Mouse (Mus musculus) layer of hippocampus, adult 2 months (tissue): ENCODE data around the gene Rps19bp1. TPM values are rescaled to one million over a fixed set of nuclear protein-coding genes. Genes with fewer than 3 reads are reported as not detected.

ENCODE experiments used
- DNase-seq, 2 experiments: peaks; one replicate each; pipeline ENCODE4 v3.0.0; 2022; ENCODE audit warnings: low spot score in 2 of 2
- H3K27ac ChIP-seq: fragments of 200-600 bp; 2 replicates; pipeline ENCODE4 v1.8.1; 2022
- H3K4me3 ChIP-seq: fragments of 200-600 bp; 2 replicates; pipeline ENCODE4 v1.8.1; 2022; ENCODE audit warnings: mild to moderate bottlenecking
- CTCF ChIP-seq: fragments of 200-600 bp; conservative IDR thresholded peaks from 2 replicates; pipeline ENCODE4 v1.8.1; 2022; ENCODE audit warnings: antibody characterized with exemption, mild to moderate bottlenecking, moderate library complexity
- total RNA-seq, 2 experiments: library from RNA; stranded (reverse); gene quantifications; 2 replicates each; pipeline ENCODE4 v1.2.3; 2021

Rps19bp1 gene
- total RNA-seq, 2 experiments from 2014 or later: 32.5 to 37.0 TPM

- H3K27ac ChIP-seq: peak within 1 kb of the TSS; percentile 100
- H3K4me3 ChIP-seq: peak within 1 kb of the TSS; percentile 80
- DNase-seq: peak; percentile 99
- TF ChIP-seq CTCF: no peak
Observed at GRCm38 (mm10) chr15:80254847-80255645, 9.1 kb downstream of the Rps19bp1 start, which contains the start of gene Atf4. Gene Atf4 (plus strand): TSS chr15:80255184.

GRCm38 (mm10) chr15:80254207-80254606, 9.9 kb downstream of the Rps19bp1 start:
- no peak for DNase-seq
- no peak for TF ChIP-seq CTCF
- peak overlapping the region; percentile 80 for H3K4me3 ChIP-seq
- peak overlapping the region; percentile 100 for H3K27ac ChIP-seq

- no peak overlapping the region for H3K4me3 ChIP-seq
- TF ChIP-seq CTCF: no peak
- H3K27ac ChIP-seq: peak overlapping the region; percentile 100; the same call in 1 of the 2 replicates
- no peak for DNase-seq
Observed at GRCm38 (mm10) chr15:80253530-80253929, 10.6 kb downstream of the Rps19bp1 start.

GRCm38 (mm10) chr15:80250586-80250985, 13.5 kb downstream of the Rps19bp1 start:
- DNase-seq: no peak
- no peak for TF ChIP-seq CTCF
- Histone ChIP-seq H3K27ac (peak overlapping the region; percentile 55; the same call in 1 of the 2 replicates), H3K4me3 (no peak overlapping the region)

DNA sequence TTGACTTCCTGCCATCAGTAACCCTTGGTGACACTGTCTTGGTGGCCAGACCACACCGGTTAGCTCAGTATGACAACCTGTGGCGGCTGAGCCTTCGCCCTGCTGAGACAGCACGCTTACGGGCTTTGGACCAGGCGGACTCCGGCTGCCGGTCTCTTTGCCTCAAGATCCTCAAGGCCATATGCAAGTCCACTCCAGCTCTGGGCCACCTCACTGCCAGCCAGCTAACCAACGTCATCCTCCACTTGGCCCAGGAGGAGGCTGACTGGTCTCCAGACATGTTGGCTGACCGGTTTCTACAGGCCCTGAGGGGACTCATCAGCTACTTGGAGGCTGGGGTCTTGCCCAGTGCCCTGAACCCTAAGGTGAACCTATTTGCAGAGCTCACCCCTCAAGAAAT, 14.4 kb downstream of the Rps19bp1 start:
- no peak for TF ChIP-seq CTCF
- DNase-seq: no peak
- Histone ChIP-seq H3K4me3 (no peak overlapping the region), H3K27ac (no peak overlapping the region)

- Histone ChIP-seq H3K4me3 (no peak overlapping the region), H3K27ac (no peak overlapping the region)
- TF ChIP-seq CTCF: no peak
- no peak for DNase-seq
Observed at GRCm38 (mm10) chr15:80248596-80248995, 15.5 kb downstream of the Rps19bp1 start.

- no peak for DNase-seq
- Histone ChIP-seq H3K4me3 (no peak overlapping the region), H3K27ac (no peak overlapping the region)
- no peak for TF ChIP-seq CTCF
Observed at GRCm38 (mm10) chr15:80248135-80248534, 16.0 kb downstream of the Rps19bp1 start.

GRCm38 (mm10) chr15:80235535-80235934, 28.6 kb downstream of the Rps19bp1 start, which contains the start of gene AC140267.1:
Gene AC140267.1 (plus strand): TSS chr15:80235835.
- no peak for TF ChIP-seq CTCF
- DNase-seq: no peak
- H3K27ac ChIP-seq: no peak within 1 kb of the TSS
- peak within 1 kb of the TSS; percentile 87 for H3K4me3 ChIP-seq

GRCm38 (mm10) chr15:80233733-80234509, 30.2 kb downstream of the Rps19bp1 start, which contains the start of gene Mief1:
Gene Mief1 (plus strand): TSS chr15:80234018.
- peak; percentile 46; the same call in 1 of the 2 replicates for TF ChIP-seq CTCF
- DNase-seq: peak; percentile 98
- Histone ChIP-seq H3K27ac (peak within 1 kb of the TSS; percentile 96), H3K4me3 (peak within 1 kb of the TSS; percentile 87)

DNA sequence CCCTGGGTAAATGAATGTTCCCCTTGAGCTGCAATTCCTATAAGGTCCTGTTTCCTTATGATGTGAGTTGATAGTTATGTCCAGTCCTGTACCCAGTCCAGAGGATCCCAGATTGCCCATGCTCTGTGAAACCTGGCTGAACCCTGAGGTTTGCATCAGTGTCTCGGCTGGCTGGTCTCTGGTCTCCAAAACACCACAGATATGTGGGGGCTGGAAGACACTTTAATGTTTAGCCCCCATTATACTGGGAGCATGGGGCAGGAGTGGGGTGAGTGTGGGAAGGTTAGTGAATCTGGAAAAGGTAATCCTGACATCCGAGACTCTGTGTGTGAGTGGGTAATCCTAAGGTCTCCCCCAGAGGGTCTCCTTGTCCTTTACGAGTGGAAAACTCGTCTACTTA, 31.1 kb downstream of the Rps19bp1 start:
- Histone ChIP-seq H3K4me3 (peak overlapping the region; percentile 87), H3K27ac (peak overlapping the region; percentile 96)
- TF ChIP-seq CTCF: no peak
- DNase-seq: no peak

- no peak for DNase-seq
- Histone ChIP-seq H3K4me3 (no peak overlapping the region), H3K27ac (no peak overlapping the region)
- no peak for TF ChIP-seq CTCF
Observed at GRCm38 (mm10) chr15:80232331-80232730, 31.8 kb downstream of the Rps19bp1 start.

DNA sequence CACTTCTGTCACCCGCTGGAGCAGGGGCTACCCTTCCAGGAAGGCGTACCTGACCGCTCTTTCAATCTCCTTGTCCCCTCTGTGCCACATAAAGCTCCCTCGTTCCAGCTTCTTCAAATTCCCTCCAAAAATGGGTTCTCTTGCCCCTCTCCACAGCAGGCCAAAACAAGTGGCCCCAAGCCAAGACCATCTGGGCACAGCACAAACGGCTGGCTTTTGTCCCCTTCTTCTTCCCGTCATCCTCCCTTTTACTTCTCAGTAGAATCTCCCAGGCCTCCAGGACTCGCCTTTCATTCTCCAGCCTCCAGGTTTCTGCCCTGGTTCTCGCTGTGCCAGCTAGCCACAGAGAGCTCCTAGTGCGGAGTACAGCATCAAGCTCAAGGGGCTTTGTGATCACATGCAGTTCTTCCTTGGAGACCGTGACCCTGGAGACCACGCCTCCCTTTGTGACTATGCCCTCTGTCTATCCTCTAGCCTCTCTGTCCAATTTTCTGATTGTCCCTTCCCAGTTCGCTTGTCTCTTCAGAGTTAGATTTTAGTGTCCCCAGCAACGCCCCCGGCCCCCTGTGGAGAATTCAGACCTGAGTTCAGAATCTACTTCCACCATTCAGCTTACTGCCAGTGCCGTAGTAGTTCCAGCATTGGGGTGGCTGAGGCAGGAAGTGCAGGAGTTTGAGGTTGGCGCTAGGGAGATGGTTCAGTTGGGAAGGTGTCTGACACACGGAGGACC, 35.9 kb downstream of the Rps19bp1 start:
- no peak overlapping the region for H3K27ac ChIP-seq
- TF ChIP-seq CTCF: no peak

More for the DNA sequence above, 35.9 kb downstream of the Rps19bp1 start:
- DNase-seq: no peak
- H3K4me3 ChIP-seq: no peak overlapping the region
